Mouse (Mus musculus) Patski (cell line): Measurements from ENCODE around the gene Pde10a. TPM values are rescaled to one million over a fixed set of nuclear protein-coding genes. Genes with fewer than 3 reads are reported as not detected.

Experiments
- ATAC-seq: fragments of 100-300 bp; one replicate; pipeline ENCODE4 v1.8.0; 2021
- CTCF ChIA-PET: fragments of 350-600 bp; sonication (Branson Sonifier 250); formaldehyde crosslinking; loops from one replicate; lab custom pipeline; 2022; ENCODE audit warnings: inconsistent platforms; lab: Charles Lee
- POLR2A ChIA-PET: fragments of 350-600 bp; sonication (Branson Sonifier 250); formaldehyde crosslinking; loops from one replicate; lab custom pipeline; 2022; ENCODE audit warnings: antibody characterized with exemption, inconsistent platforms; lab: Charles Lee
- DNase-seq: peaks from one replicate; pipeline ENCODE4 v3.0.0-alpha.2; 2011; ENCODE audit warnings: low read depth, low spot score
- H3K27me3 ChIP-seq: fragments of 371-371 bp; one replicate; pipeline ENCODE4 v1.5.1; 2021
- CTCF ChIP-seq: fragments of 100-300 bp; IDR thresholded peaks from one replicate; pipeline ENCODE4 v1.5.1; 2021
- in situ Hi-C: fragments of 300-500 bp; cut with MboI; formaldehyde crosslinking; loops from 3 replicates; pipeline ENCODE4 v1.11.1; 2018; ENCODE audit warnings: low pct_unique_long_range_greater_than_20kb, mixed read lengths
- polyA plus RNA-seq: library from polyadenylated mRNA; unstranded; gene quantifications from one replicate; pipeline ENCODE4 v1.2.3, GENCODE M21; 2021

The Pde10a gene
- polyA plus RNA-seq, 1 experiment from 2014 or later = 7.7 TPM

GRCm38 (mm10) chr17:8745334-8745733 is 220.2 kb downstream of the Pde10a start:
- DNase-seq = no peak
- ChIA-PET CTCF (interaction anchor here (1.1 kb wide), 1 partner anchor 10 kb away, joined by 3 read pairs; no protein-coding TSS in a partner anchor), POLR2A (no interaction called here)
- TF ChIP-seq CTCF = peak; percentile 9
- in situ Hi-C loops = no loop called here
- H3K27me3 ChIP-seq = peaks cover 9% of the 10 kb centered on the region
- no peak for ATAC-seq

- ChIA-PET CTCF (no interaction called here), POLR2A (no interaction called here)
- no peak for TF ChIP-seq CTCF
- in situ Hi-C loops = no loop called here
- ATAC-seq (no peak), DNase-seq (no peak)
- H3K27me3 ChIP-seq = peaks cover 3% of the 10 kb centered on the region
Measured at GRCm38 (mm10) chr17:8749426-8749825, 224.3 kb downstream of the Pde10a start.

- DNase-seq = no peak
- TF ChIP-seq CTCF = no peak
- peak; percentile 32 for ATAC-seq
- ChIA-PET POLR2A (no interaction called here), CTCF (interaction anchor here (0.8 kb wide), 1 partner anchor 13 kb away, joined by 3 read pairs; no protein-coding TSS in a partner anchor)
- in situ Hi-C loops = no loop called here
- H3K27me3 ChIP-seq = no peaks in the 10 kb centered on the region
Measured at GRCm38 (mm10) chr17:8757576-8757975, 232.4 kb downstream of the Pde10a start.

- ChIA-PET POLR2A (no interaction called here), CTCF (no interaction called here)
- H3K27me3 ChIP-seq = no peaks in the 10 kb centered on the region
- DNase-seq (no peak), ATAC-seq (no peak)
- no peak for TF ChIP-seq CTCF
- in situ Hi-C loops = no loop called here
Measured at GRCm38 (mm10) chr17:8763248-8763647, 238.1 kb downstream of the Pde10a start.

GRCm38 (mm10) chr17:8765987-8766576 is 240.9 kb downstream of the Pde10a start:
- TF ChIP-seq CTCF = no peak
- CTCF ChIA-PET = interaction anchor here (1.5 to 1.6 kb wide), 2 partner anchors 10 to 41 kb away, joined by 3 to 4 read pairs; no protein-coding TSS in a partner anchor
- in situ Hi-C loops = no loop called here
- DNase-seq = no peak
- peaks cover 4% of the 10 kb centered on the region for H3K27me3 ChIP-seq
- POLR2A ChIA-PET = no interaction called here
- ATAC-seq = no peak

- DNase-seq (no peak), ATAC-seq (no peak)
- TF ChIP-seq CTCF = no peak
- CTCF ChIA-PET = interaction anchor here (1.4 kb wide), 1 partner anchor 38 kb away, joined by 3 read pairs; no protein-coding TSS in a partner anchor
- H3K27me3 ChIP-seq = peaks cover 4% of the 10 kb centered on the region
- POLR2A ChIA-PET = no interaction called here
- in situ Hi-C loops = no loop called here
Measured at GRCm38 (mm10) chr17:8769155-8769554, 244.0 kb downstream of the Pde10a start.

- DNase-seq = no peak
- in situ Hi-C loops = no loop called here
- POLR2A ChIA-PET = no interaction called here
- no peak for TF ChIP-seq CTCF
- no peak for ATAC-seq
- CTCF ChIA-PET = interaction anchor here (1.3 kb wide), 1 partner anchor 21 kb away, joined by 3 read pairs; no protein-coding TSS in a partner anchor
- peaks cover 4% of the 10 kb centered on the region for H3K27me3 ChIP-seq
Measured at GRCm38 (mm10) chr17:8773391-8773790, 248.2 kb downstream of the Pde10a start.

- H3K27me3 ChIP-seq = peaks cover 3% of the 10 kb centered on the region
- TF ChIP-seq CTCF = no peak
- in situ Hi-C loops = no loop called here
- ChIA-PET CTCF (no interaction called here), POLR2A (no interaction called here)
- DNase-seq (no peak), ATAC-seq (no peak)
Measured at GRCm38 (mm10) chr17:8774301-8774700, 249.1 kb downstream of the Pde10a start.

- ATAC-seq = no peak
- in situ Hi-C loops = no loop called here
- H3K27me3 ChIP-seq = no peaks in the 10 kb centered on the region
- POLR2A ChIA-PET = interaction anchor here (0.7 kb wide), 1 partner anchor 190 kb away, joined by 3 read pairs; no protein-coding TSS in a partner anchor
- TF ChIP-seq CTCF = no peak
- no peak for DNase-seq
- CTCF ChIA-PET = interaction anchor here (1.2 kb wide), 2 partner anchors 10 to 13 kb away, joined by 3 read pairs; no protein-coding TSS in a partner anchor
Measured at GRCm38 (mm10) chr17:8775571-8776161, 250.5 kb downstream of the Pde10a start.

GRCm38 (mm10) chr17:8777710-8778109 is 252.5 kb downstream of the Pde10a start:
- ChIA-PET CTCF (no interaction called here), POLR2A (no interaction called here)
- in situ Hi-C loops = no loop called here
- TF ChIP-seq CTCF = no peak
- DNase-seq = no peak
- peaks cover 3% of the 10 kb centered on the region for H3K27me3 ChIP-seq
- ATAC-seq = no peak

- no peak for DNase-seq
- POLR2A ChIA-PET = no interaction called here
- in situ Hi-C loops = no loop called here
- ATAC-seq = no peak
- H3K27me3 ChIP-seq = peaks cover 3% of the 10 kb centered on the region
- CTCF ChIA-PET = interaction anchor here (1.1 kb wide), 1 partner anchor 12 kb away, joined by 3 read pairs; no protein-coding TSS in a partner anchor
- no peak for TF ChIP-seq CTCF
Measured at GRCm38 (mm10) chr17:8778839-8779238, 253.7 kb downstream of the Pde10a start.
